Mouse (Mus musculus): ENCODE data around the gene Ubash3b.

Ubash3b gene

GRCm38 (mm10) chr9:41099067-41099466 lies 62.4 kb downstream of the Ubash3b start:
- in situ Hi-C loops (cut with MboI, MseI) = loop anchor here (5.0 kb wide), 1 partner anchor 1008 kb away; no protein-coding TSS in a partner anchor

GRCm38 (mm10) chr9:41098065-41098464 lies 63.4 kb downstream of the Ubash3b start:
- in situ Hi-C loops (cut with MboI, MseI) = loop anchor here (5.0 kb wide), 1 partner anchor 1009 kb away; no protein-coding TSS in a partner anchor

- in situ Hi-C loops (cut with MboI, MseI) = no loop called here
Measured at GRCm38 (mm10) chr9:41091993-41092392, 69.5 kb downstream of the Ubash3b start.

GRCm38 (mm10) chr9:41091187-41091586 lies 70.3 kb downstream of the Ubash3b start:
- in situ Hi-C loops (cut with MboI, MseI) = no loop called here

- in situ Hi-C loops (cut with MboI, MseI) = no loop called here
Measured at GRCm38 (mm10) chr9:41087831-41088383, 73.6 kb downstream of the Ubash3b start.

GRCm38 (mm10) chr9:41084191-41084901 lies 77.2 kb downstream of the Ubash3b start:
- in situ Hi-C loops (cut with MboI, MseI) = no loop called here

GRCm38 (mm10) chr9:41083386-41084055 lies 78.0 kb downstream of the Ubash3b start:
- in situ Hi-C loops (cut with MboI, MseI) = no loop called here

GRCm38 (mm10) chr9:41082891-41083290 lies 78.6 kb downstream of the Ubash3b start:
- in situ Hi-C loops (cut with MboI, MseI) = no loop called here

- in situ Hi-C loops (cut with MboI, MseI) = no loop called here
Measured at GRCm38 (mm10) chr9:41080877-41081276, 80.6 kb downstream of the Ubash3b start.

GRCm38 (mm10) chr9:41079428-41080155 lies 81.9 kb downstream of the Ubash3b start:
- in situ Hi-C loops (cut with MboI, MseI) = no loop called here

GRCm38 (mm10) chr9:41078198-41078597 lies 83.3 kb downstream of the Ubash3b start:
- in situ Hi-C loops (cut with MboI, MseI) = no loop called here

GRCm38 (mm10) chr9:41076150-41076549 lies 85.3 kb downstream of the Ubash3b start:
- in situ Hi-C loops (cut with MboI, MseI) = no loop called here

- in situ Hi-C loops (cut with MboI, MseI) = no loop called here
Measured at GRCm38 (mm10) chr9:41075528-41075927, 86.0 kb downstream of the Ubash3b start.

GRCm38 (mm10) chr9:41073196-41074009 lies 88.1 kb downstream of the Ubash3b start:
- in situ Hi-C loops (cut with MboI, MseI) = no loop called here

GRCm38 (mm10) chr9:41072786-41073185 lies 88.7 kb downstream of the Ubash3b start:
- in situ Hi-C loops (cut with MboI, MseI) = no loop called here

- in situ Hi-C loops (cut with MboI, MseI) = no loop called here
Measured at GRCm38 (mm10) chr9:41071906-41072511, 89.5 kb downstream of the Ubash3b start.

- in situ Hi-C loops (cut with MboI, MseI) = no loop called here
Measured at GRCm38 (mm10) chr9:41070761-41071181, 90.7 kb downstream of the Ubash3b start.

GRCm38 (mm10) chr9:41069509-41069908 lies 92.0 kb downstream of the Ubash3b start:
- in situ Hi-C loops (cut with MboI, MseI) = no loop called here

GRCm38 (mm10) chr9:41061446-41061845 lies 100.1 kb downstream of the Ubash3b start:
- in situ Hi-C loops (cut with MboI, MseI) = no loop called here

GRCm38 (mm10) chr9:41060617-41061016 lies 100.9 kb downstream of the Ubash3b start:
- in situ Hi-C loops (cut with MboI, MseI) = no loop called here
